Mouse (Mus musculus) heart, postnatal 0 days (tissue): ENCODE measurements at regions not wholly inside any gene's neighbourhood (a gene's known extent, or its start where the extent isn't known, plus 50 kb on each side); places are given as distances from the start of the nearest gene placed in this dataset.

Experiments used
- CTCF ChIP-seq: IDR thresholded peaks from 2 replicates; pipeline ENCODE4 v1.5.1; 2016; ENCODE audit warnings: antibody characterized with exemption, control low read depth, low read depth
- EP300 ChIP-seq: IDR thresholded peaks from 2 replicates; pipeline ENCODE4 v1.6.1; 2016; ENCODE audit warnings: antibody characterized with exemption, low read depth

DNA sequence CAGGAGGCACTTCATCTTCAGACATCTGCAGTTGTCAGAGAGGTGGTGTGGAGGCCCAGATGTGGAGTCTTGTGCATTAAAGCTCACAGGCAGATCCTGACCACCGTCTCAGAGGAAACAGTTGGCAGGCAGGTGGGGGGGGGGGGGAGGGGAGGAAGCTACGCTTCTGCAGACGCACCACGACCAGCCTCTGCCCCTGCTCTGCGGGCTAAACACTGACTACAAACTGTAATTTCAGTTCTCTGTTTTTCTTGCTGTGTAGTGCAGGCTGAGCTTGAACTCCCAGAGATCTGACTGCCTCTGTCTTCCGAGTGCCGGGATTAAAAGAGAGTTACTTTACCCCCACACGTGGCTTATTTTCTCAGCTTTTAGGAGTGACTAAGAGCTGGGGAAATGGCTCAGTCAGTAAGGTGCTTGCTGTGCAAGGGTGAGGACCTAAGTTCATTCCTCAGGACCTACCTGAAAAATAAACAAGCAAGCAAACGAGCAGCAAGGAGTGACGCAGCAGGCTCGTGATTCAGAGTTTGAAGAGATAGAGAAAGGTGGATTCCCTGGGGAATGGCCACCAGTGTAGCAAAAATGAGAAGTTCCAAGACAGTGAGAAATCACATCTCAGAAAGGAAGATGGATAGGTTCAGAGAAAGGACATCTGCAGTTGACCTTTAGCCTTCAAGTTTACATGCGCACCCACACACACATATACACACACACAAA, 81.5 kb downstream of the En1 start:
- TF ChIP-seq CTCF (no peak), EP300 (no peak)
